Mouse (Mus musculus) inflammation-experienced regulatory T-cells, adult 6 months (primary cell): ENCODE results near the gene Tlcd2. TPM values are rescaled to one million over a fixed set of nuclear protein-coding genes. Genes with fewer than 3 reads are reported as not detected.

Experiments
- polyA plus RNA-seq, 3 experiments: library from polyadenylated mRNA; unstranded; fragments of 100-300 nt; shearing (Covaris generic); gene quantifications; one replicate each; pipeline ENCODE4 v1.2.1; 2017

Tlcd2 gene
- polyA plus RNA-seq, 3 experiments from 2014 or later: 10.0 to 23.2 (median 21.3) TPM

Other genes starting within 250 kb of the Tlcd2 start
- 100 to 1,000 TPM; 199 to 296 (median 217) TPM for gene Rpa1, start 113.4 kb upstream of the Tlcd2 start, polyA plus RNA-seq
- 10 to 100 TPM; 10.8 to 25.4 (median 23.2) TPM for gene Smyd4, start 113.3 kb upstream of the Tlcd2 start, polyA plus RNA-seq
- gene Serpinf1, start 39.0 kb upstream of the Tlcd2 start, polyA plus RNA-seq: 1 to 10 TPM; 3.3 to 5.0 (median 4.9) TPM
- gene Serpinf2, start 22.1 kb upstream of the Tlcd2 start, polyA plus RNA-seq: not detected
- gene Wdr81, start 7.0 kb upstream of the Tlcd2 start, polyA plus RNA-seq: 1 to 10 TPM; 5.1 to 7.9 (median 5.2) TPM
- gene Prpf8, start 25.1 kb downstream of the Tlcd2 start, polyA plus RNA-seq: 10 to 100 TPM; 37.6 to 48.7 (median 43.8) TPM
- gene Rilp, start 48.4 kb downstream of the Tlcd2 start, polyA plus RNA-seq: not detected
- gene Scarf1, start 51.8 kb downstream of the Tlcd2 start, polyA plus RNA-seq: under 1 TPM; 0.18 to 0.93 (median 0.28) TPM
- gene Slc43a2, start 70.0 kb downstream of the Tlcd2 start, polyA plus RNA-seq: 10 to 100 TPM; 20.1 to 22.4 (median 21.6) TPM
- 10 to 100 TPM; 30.5 to 50.5 (median 40.2) TPM for gene Pitpna, start 126.4 kb downstream of the Tlcd2 start, polyA plus RNA-seq
- 100 to 1,000 TPM; 110 to 156 (median 133) TPM for gene Inpp5k, start 169.3 kb downstream of the Tlcd2 start, polyA plus RNA-seq
- gene Myo1c, start 188.8 kb downstream of the Tlcd2 start, polyA plus RNA-seq: 10 to 100 TPM; 15.6 to 24.5 (median 23.1) TPM
- 10 to 100 TPM; 10.5 to 13.5 (median 12.0) TPM for gene Crk, start 217.5 kb downstream of the Tlcd2 start, polyA plus RNA-seq